Mouse (Mus musculus): ENCODE results near the gene Ryr1.

The Ryr1 gene

GRCm38 (mm10) chr7:28958770-28959169 lies 166.2 kb downstream of the Ryr1 start:
- DNase-seq, result no peak

- no peak for DNase-seq
These were observed 166.8 kb downstream of the Ryr1 start for GRCm38 (mm10) chr7:28957997-28958725.

- peak; percentile 53 for DNase-seq
These were observed 167.7 kb downstream of the Ryr1 start for GRCm38 (mm10) chr7:28957286-28957685.

- no peak for DNase-seq
These were observed 168.7 kb downstream of the Ryr1 start for GRCm38 (mm10) chr7:28956270-28956669.

- no peak for DNase-seq
These were observed 169.6 kb downstream of the Ryr1 start for GRCm38 (mm10) chr7:28955295-28955897.

GRCm38 (mm10) chr7:28954773-28955172 lies 170.2 kb downstream of the Ryr1 start:
- DNase-seq, result peak; percentile 77

GRCm38 (mm10) chr7:28953476-28954376 lies 171.3 kb downstream of the Ryr1 start:
- no peak for DNase-seq

Data from lung, postnatal 36 days (tissue).